Mouse (Mus musculus) fibroblast of lung, adult 2 months (primary cell): ENCODE results near the gene Tmcc3.

ENCODE experiments used
- DNase-seq: peaks from one replicate; pipeline ENCODE4 v3.0.0-alpha.2; 2011; ENCODE audit warnings: low read depth

The Tmcc3 gene

DNA sequence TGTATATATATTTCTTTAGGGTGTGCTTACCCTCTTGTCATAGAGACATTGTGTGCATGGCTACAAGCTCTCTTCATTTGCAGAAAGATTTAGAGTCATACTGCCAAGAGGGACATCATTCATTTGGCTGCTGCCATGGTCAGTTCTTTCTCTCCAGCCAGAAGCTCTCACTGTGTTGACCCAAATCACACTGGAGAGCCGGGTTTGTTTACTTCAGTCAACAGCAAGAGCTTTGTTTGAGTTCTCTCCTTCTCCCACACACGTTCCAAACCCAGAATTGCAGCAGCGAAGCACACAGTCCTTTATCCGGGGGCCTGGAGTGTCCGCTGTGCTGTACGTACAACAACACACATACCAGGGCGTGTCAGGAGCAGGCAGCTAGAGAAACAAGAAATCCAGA, 154.6 kb downstream of the Tmcc3 start:
- no peak for DNase-seq

DNA sequence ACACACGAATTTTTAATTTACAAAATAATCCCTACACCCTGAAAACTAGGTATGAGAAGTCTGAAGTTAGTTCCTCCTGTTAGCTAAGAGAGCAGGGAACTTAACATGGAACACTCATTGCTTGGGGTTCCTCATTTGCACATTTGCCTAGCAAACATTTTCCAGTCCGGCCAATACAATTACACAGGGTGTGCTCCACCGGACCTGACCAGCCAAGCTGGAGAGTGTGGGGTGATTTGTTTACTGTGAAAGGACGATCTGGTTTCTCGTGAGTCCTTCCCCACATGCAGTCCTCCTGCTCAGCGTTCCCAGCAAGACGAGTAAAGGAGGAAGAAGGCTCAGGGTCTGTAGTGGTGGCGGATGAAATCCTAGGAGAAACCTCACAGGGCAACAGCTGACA, 159.7 kb downstream of the Tmcc3 start:
- DNase-seq = no peak

- no peak for DNase-seq
These were observed 161.8 kb downstream of the Tmcc3 start for GRCm38 (mm10) chr10:94473501-94473900.

DNA sequence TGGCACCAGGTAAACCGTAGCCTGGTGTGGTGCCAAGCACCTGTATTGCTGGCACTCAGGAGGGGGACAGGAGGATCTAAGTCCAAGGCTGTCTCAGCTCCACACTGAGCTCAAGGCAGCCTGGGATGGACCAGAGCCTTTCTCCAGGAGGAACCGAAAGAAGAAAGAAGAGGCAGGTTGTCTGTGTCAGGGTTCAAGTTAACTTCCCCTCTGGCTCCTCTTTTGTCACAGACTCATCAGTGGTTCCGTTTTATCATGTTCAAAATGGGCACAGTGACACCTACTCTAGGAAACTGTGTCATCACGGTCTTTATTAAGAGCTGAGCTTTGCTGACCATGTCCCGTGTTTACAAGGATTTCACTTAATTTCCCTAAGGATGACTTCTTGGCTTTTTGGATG, 162.4 kb downstream of the Tmcc3 start:
- no peak for DNase-seq

DNA sequence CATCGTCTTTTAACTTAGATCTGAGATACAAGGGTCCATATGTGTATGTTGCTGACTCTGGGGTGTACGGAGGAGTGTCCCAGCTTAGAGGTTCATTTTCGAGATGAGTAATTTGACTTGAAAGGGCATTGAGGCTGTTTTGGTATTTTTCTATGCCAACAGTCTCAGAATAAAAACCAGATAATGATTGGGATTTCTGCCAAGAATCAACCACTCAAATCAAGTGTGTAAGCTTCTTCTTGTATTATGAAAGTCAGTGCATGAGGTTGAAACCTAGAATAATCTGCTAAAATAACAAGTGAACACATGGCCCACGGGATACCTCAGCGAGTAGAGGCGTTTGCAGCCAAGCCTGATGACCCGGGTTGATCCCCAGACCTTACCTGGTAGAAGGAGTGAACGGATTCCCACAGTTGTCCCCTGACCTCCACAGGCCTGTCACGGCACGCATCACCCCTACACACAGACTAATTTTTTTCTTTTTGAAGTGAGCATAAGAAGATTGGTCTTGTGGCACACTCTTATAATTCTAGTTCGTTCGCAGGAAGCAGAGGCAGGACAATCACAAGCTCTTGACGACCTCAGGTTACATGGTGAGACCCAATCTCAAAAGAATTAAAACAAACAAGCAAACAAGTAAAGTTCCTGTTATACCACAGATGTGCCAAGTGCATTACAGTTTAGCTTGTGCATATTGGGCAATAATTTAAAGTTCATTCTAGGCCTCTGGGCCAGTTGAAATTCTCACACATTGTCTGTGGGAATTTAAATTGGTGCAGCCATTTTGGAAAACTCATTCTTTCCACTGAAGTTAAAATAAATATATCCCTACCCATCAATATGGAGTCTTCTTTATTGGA, 165.8 kb downstream of the Tmcc3 start:
- no peak for DNase-seq

DNA sequence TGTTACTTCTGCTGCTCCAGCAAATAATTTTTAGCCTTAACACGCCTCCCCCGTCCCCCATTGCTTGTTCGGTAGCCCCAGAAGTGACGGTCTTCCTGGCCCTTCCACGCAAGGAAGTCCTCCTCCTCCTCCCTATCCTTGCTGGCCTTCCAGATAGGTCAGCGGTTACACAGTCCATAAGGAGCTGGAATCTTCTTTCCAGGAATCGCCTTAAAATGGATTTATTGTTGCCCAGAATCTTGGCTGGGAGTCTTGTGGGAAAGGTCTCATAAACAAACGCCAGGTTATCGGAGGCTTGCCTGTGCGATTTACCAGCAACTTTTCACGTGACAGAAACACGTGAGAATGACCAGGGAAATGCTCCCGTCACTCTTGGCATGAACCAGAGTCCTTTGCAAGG, 167.9 kb downstream of the Tmcc3 start:
- DNase-seq = no peak

DNA sequence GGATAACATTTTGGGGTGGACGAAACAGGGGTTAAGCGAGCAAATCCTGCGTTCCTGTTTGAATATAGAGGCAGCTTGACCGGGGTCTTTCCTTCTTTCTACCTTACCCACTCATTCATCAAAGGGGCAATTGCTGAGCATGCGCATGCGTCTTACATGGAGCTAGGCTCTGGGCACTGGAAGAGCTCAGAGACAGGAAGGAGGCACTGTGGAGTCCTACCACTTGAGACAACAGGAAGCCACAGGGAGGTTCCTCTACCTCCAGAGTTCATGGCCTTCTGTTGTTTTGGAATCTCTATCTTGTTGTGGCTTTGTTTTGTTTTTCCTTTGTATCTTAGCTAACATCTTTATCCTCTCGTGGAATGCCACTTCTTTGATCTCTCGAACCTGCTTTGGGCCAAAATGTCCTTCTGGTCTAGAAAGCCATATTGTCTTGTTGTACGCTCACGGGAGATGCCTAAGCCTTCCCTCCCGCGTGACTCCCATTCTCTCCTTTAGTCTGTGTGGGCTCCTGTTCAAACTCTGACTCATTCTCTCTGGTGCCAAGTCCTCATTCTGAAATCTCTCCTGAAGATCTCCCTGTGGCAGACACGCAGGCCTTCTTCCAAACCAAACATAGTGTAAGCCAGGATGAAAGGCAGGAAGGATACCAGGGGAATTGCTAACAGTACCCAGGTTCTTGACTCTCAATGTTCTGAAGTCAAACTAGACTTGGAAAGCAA, 168.8 kb downstream of the Tmcc3 start:
- peak; percentile 88 for DNase-seq

DNA sequence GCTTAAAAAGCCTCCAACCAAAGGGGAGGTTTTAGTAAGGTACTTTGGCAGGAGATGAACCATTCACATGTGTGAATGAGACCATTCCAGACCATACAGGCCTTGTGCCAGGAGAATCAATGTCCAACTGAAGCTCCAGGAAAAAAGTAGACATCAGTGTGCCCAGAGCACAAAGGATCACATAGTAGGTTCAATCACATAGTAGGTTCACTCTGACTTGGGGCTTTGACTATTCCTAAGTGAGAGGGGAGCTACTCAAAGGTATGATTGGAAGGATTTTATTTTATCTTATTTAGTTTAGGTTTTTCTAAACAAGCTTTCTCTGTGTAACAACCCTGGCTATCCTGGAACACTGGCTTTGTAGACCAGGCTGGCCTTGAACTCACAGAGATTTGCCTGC, 169.9 kb downstream of the Tmcc3 start:
- no peak for DNase-seq

- no peak for DNase-seq
These were observed 174.4 kb downstream of the Tmcc3 start for GRCm38 (mm10) chr10:94486179-94486578.

DNA sequence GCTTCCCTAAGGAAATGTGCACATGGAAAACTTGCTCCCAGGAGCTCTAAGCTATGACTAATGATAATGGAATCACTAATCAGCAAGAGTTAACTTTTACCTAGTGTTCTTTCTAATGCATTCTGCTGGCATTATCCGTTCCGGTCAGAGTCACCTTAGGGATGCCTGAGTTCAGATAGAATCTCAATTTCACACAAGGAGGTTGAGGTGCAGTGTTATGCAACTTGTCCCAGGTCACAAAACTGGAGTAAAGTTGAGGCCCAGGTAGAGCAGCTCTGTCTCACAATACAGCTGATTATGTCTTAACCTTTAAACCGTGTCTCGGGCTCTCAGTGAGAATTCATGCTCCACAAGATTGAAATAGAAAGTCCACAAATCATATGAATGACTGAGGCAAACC, 177.8 kb downstream of the Tmcc3 start:
- DNase-seq = no peak

- DNase-seq = no peak
These were observed 179.3 kb downstream of the Tmcc3 start for GRCm38 (mm10) chr10:94491006-94491405.

DNA sequence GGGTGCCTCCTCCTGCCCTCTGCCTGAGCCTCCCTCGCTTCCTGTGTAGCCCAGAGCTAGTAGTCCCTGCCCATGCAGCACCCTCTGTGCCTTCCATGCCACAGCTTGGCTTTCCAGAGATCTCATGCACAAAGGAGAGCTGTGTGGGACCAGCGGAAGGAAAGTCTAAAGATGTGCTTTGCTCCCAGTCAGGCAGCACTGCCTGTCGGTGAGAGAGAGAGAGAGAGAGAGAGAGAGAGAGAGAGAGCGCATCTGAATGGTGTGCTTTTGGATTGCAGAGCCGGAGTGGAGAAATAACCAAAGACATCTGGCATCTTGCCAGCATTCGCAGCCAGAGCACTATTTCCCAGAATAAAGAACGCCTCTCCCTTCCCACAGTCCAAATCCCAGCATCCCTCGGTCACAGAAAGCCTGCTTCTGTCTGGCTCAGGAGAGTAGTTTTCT, 182.7 kb downstream of the Tmcc3 start:
- DNase-seq = peak; percentile 66

GRCm38 (mm10) chr10:94495496-94496235, 183.9 kb downstream of the Tmcc3 start:
- DNase-seq = no peak

DNA sequence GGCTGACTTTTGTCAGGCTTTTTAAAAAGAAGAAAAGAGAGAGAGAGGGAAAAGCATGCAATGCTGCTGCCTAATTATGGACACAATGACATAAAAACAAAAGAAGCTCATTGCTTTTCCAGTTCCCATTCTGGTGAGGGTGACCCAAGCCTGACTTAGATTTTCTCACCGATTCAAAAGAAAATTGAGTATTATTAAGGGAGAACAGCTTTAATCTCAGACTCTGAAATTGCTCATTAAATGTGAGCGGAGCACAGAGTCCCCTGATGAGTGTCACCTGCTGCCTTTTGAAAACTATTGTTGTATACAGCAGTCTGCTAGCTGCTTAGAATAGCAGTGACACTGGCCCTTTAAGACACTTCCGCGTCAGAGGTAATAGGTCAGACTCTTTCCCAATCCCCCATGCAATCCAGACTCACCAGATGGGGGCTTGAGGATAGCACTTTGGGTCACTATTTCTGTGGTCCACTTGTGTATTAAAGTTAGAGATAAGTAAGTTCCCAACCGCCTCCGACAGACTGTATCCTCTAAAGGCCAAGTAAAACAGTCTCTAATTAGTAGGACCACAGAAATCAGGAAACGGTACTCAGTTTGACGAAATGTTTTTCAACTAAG, 185.2 kb downstream of the Tmcc3 start:
- DNase-seq = no peak

DNA sequence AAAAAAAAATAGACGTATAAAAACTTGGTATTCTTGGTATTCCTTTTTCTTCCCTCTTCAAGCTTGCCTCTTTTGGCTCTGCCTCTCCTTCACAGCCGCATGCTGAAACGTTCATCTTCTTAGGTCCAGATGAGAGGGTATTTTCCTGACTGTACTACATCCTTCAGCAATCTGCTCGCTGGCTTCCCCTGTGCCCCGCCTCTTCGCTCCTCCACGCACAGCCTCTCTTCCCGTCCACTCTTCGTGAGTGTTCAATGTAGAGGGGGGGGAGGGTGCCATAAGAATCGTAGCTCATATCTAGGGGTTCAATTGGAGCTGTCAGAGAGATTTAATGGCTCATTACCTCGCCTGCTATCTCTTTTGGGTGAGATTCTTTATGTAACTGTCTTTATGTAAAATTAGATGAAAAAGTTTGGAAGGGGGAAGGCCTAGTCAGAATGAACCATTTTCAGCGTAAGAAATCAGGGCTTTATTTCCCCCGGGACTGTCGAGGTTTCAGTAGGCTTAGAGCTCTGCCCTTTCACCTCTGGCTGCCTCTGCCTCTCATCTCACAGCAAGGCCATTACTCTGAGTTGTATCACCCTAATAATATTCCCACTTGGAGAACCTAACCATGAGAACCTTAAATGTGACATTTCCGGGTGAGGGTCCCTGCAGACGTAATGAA, 188.6 kb downstream of the Tmcc3 start:
- no peak for DNase-seq

GRCm38 (mm10) chr10:94500877-94501273, 189.1 kb downstream of the Tmcc3 start:
- no peak for DNase-seq

GRCm38 (mm10) chr10:94501796-94502195, 190.0 kb downstream of the Tmcc3 start:
- no peak for DNase-seq

DNA sequence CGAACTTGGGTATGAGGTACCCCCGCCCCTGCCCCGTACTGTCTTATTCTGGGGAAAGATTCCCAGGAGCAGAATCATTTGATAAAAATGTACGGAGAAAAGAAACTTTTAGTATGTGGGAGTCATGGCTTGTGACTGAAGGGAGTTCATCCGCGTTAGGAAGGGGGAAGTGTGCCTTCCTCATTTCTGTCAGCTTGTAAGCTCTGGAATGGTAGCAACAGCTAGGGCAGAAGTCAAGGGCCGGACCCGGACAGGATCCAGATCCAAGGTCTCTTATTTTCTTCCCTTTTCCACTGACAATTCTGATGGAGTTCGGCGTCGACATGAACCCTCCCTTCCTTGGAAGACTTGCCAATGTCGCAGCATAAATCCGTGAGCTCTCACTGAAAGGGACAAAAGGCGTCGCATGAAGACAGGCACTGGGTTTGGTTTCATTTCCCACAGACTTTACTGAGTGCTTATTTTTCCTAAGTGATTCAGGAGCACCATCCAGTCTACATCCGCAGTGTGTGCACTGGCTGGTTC, 193.6 kb downstream of the Tmcc3 start:
- DNase-seq = no peak

DNA sequence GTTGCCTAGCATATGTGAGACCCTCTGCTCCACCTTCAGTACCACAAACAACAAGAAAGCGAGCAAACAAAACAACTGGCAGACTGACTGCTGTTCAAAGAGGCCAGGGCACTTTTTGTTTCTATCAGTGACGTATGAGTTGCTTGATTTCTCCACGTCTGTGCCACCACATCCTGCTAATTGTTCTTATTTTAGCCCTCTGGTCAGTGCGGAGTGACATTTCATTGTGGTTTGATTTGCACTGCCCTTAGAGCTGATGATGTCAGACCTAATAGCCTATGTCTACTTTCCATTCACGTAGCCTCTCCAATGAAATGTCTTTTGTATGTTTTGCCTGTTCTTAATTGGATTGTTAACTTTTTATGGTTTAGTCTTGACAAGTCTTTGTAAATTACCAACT, 197.1 kb downstream of the Tmcc3 start:
- no peak for DNase-seq

- no peak for DNase-seq
These were observed 201.0 kb downstream of the Tmcc3 start for GRCm38 (mm10) chr10:94512771-94513170.

DNA sequence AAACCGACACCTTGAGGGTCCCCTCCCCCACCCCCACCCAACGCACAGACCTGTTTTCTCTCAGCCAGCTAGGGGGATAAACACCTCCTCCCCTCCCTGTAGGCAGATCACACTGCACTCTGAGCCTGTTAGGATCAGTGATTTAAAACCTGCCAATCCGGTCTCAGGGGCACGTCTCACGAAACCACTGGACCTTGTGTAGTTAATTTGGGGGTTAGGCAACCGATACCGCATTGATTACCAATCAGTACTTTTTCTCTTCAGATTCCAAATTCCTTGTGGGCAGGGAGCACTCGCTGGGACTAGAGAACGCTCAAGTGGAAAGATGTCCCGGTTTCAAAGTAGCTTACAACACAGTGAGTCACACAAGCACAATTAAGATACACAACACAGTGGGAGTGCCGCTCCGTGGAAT, 202.3 kb downstream of the Tmcc3 start:
- no peak for DNase-seq
